Mouse (Mus musculus) gastrocnemius, postnatal 25 days (tissue): ENCODE results near the gene Myo9b. TPM values are rescaled to one million over a fixed set of nuclear protein-coding genes. Genes with fewer than 3 reads are reported as not detected.
A peak's percentile ranks its signal among the peaks of the same experiment; 100 is the strongest.

Source experiments
- DNase-seq: peaks from one replicate; pipeline ENCODE4 v3.0.0; 2022
- total RNA-seq, 2 experiments: library from RNA; stranded (reverse); gene quantifications; 1 replicate in 1 of 2; 2 replicates in 1 of 2; pipeline ENCODE4 v1.2.3; 2021

The Myo9b gene
- total RNA-seq, 2 experiments from 2014 or later: 9.1 to 12.2 TPM

- DNase-seq: no peak
Observed at GRCm38 (mm10) chr8:71388267-71388666, 115.8 kb downstream of the Myo9b start.

- no peak for DNase-seq
Observed at GRCm38 (mm10) chr8:71391696-71392095, 119.2 kb downstream of the Myo9b start.

GRCm38 (mm10) chr8:71392391-71392790 is 119.9 kb downstream of the Myo9b start:
- peak; percentile 5 for DNase-seq

GRCm38 (mm10) chr8:71392871-71393270 is 120.4 kb downstream of the Myo9b start:
- DNase-seq: peak; percentile 19

- peak; percentile 4 for DNase-seq
Observed at GRCm38 (mm10) chr8:71394481-71394880, 122.0 kb downstream of the Myo9b start.

- peak; percentile 6 for DNase-seq
Observed at GRCm38 (mm10) chr8:71395071-71395470, 122.6 kb downstream of the Myo9b start.

- DNase-seq: peak; percentile 40
Observed at GRCm38 (mm10) chr8:71395629-71396028, 123.1 kb downstream of the Myo9b start, which contains the start of gene Ushbp1. Ushbp1 (minus strand) TSS chr8:71395802.

- DNase-seq: peak; percentile 93
Observed at GRCm38 (mm10) chr8:71396639-71397305, 124.3 kb downstream of the Myo9b start, which contains the start of gene Babam1. Babam1 (plus strand) TSS chr8:71396861.

GRCm38 (mm10) chr8:71397701-71398100 is 125.2 kb downstream of the Myo9b start:
- DNase-seq: no peak

- DNase-seq: no peak
Observed at GRCm38 (mm10) chr8:71400826-71401225, 128.3 kb downstream of the Myo9b start.

- DNase-seq: no peak
Observed at GRCm38 (mm10) chr8:71401454-71401853, 128.9 kb downstream of the Myo9b start.

- DNase-seq: no peak
Observed at GRCm38 (mm10) chr8:71402446-71402964, 130.0 kb downstream of the Myo9b start.

GRCm38 (mm10) chr8:71403107-71403885 is 130.8 kb downstream of the Myo9b start:
- no peak for DNase-seq

- DNase-seq: no peak
Observed at GRCm38 (mm10) chr8:71404011-71404410, 131.5 kb downstream of the Myo9b start.

GRCm38 (mm10) chr8:71404951-71405351 is 132.4 kb downstream of the Myo9b start:
- no peak for DNase-seq

GRCm38 (mm10) chr8:71405401-71406098 is 133.0 kb downstream of the Myo9b start, which contains the start of gene Ankle1:
Ankle1 (plus strand) TSS chr8:71406010.
- DNase-seq: peak; percentile 90

GRCm38 (mm10) chr8:71406099-71407015 is 133.8 kb downstream of the Myo9b start:
- no peak for DNase-seq

- no peak for DNase-seq
Observed at GRCm38 (mm10) chr8:71407441-71407840, 134.9 kb downstream of the Myo9b start.

GRCm38 (mm10) chr8:71408231-71408630 is 135.7 kb downstream of the Myo9b start:
- no peak for DNase-seq
